In the genomic region with DNA sequence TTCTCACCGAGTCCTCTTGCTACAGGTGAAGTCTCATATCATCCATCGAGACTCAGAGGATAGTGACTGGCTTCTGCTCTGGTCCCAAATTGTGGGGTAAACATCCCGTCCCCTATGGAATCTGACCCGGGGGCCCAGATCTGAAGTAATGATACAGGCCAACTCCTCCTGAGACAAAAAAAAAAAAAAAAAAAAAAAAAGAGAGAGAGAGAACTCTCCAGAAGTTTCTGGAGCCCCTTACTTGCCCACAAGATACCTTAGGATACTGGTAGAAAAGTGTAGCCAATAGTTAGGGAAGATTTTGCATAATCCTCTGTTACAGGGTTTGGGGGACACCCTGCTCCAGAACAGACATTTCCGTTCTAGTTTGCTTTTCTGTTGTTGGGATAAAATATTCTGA, we compare ENCODE assay signal across 9 mouse cellular contexts. TPM values are rescaled to one million over a fixed set of nuclear protein-coding genes. Genes with fewer than 3 reads are reported as not detected.
DNase-seq lines count a peak whose midpoint lies in the region; ATAC-seq and TF ChIP-seq lines count a peak whose summit lies in the region.
"Had no signal": no experiment of that assay in that cellular context is flagged by ENCODE, and none has a peak within 500 bp of the region (broad histone marks: within the 10 kb centered on the region; RNA-seq: fewer than 3 reads in every experiment).

No protein-coding gene starts in this region.

- H3K9ac ChIP-seq in liver, adult 2 months (ENCODE audit: low read depth, low read length), result peak overlapping the region; percentile 41
- H3K9ac ChIP-seq in embryonic facial prominence, embryonic 15.5 days, result no peak overlapping the region
- H3K9ac ChIP-seq in neural tube, embryonic 13.5 days, result no peak overlapping the region

- H3K27ac ChIP-seq in liver, adult 2 months (replicated peaks; ENCODE audit: insufficient read depth, low read depth, low read length), result no peak overlapping the region
- no peak overlapping the region for H3K27ac ChIP-seq in embryonic facial prominence, embryonic 15.5 days (replicated peaks)
- no peak overlapping the region for H3K27ac ChIP-seq in limb, embryonic 10.5 days
- H3K27ac ChIP-seq in neural tube, embryonic 13.5 days (replicated peaks), result no peak overlapping the region

- no peak overlapping the region for H3K4me3 ChIP-seq in liver, adult 2 months (ENCODE audit: insufficient read depth, low read depth, low read length)
- H3K4me3 ChIP-seq in embryonic facial prominence, embryonic 15.5 days (replicated peaks), result 0 out of 2 replicates have a peak overlapping the region, but pooled peaks have one; percentile 44
- H3K4me3 ChIP-seq in limb, embryonic 10.5 days, result peak overlapping the region; percentile 49
- no peak overlapping the region for H3K4me3 ChIP-seq in neural tube, embryonic 13.5 days

- 45% methylated on average over 5 of the region's 5 CpGs for WGBS in liver, adult 2 months
- 23% methylated on average over 5 of the region's 5 CpGs for WGBS in embryonic facial prominence, embryonic 15.5 days
- WGBS in limb, embryonic 10.5 days, result 21% methylated on average over 5 of the region's 5 CpGs
- 24% methylated on average over 5 of the region's 5 CpGs for WGBS in neural tube, embryonic 13.5 days

- H3K36me3 ChIP-seq in liver, adult 2 months (ENCODE audit: control insufficient read depth, insufficient read depth, low read length), result no peaks in the 10 kb centered on the region
- no peaks in the 10 kb centered on the region for H3K36me3 ChIP-seq in embryonic facial prominence, embryonic 15.5 days
- no peaks in the 10 kb centered on the region for H3K36me3 ChIP-seq in limb, embryonic 10.5 days
- no peaks in the 10 kb centered on the region for H3K36me3 ChIP-seq in neural tube, embryonic 13.5 days

- peaks cover 3% of the 10 kb centered on the region for H3K4me1 ChIP-seq in liver, adult 2 months (ENCODE audit: control insufficient read depth, insufficient read depth, low read length)
- H3K4me1 ChIP-seq in embryonic facial prominence, embryonic 15.5 days, result peaks cover 19% of the 10 kb centered on the region
- peaks cover 28% of the 10 kb centered on the region for H3K4me1 ChIP-seq in limb, embryonic 10.5 days
- H3K4me1 ChIP-seq in neural tube, embryonic 13.5 days (replicated peaks), result peaks cover 27% of the 10 kb centered on the region

- no peak for ATAC-seq in embryonic facial prominence, embryonic 15.5 days (ENCODE audit: insufficient number of reproducible peaks, low FRiP score, low TSS enrichment, low read depth)
- ATAC-seq in neural tube, embryonic 13.5 days (ENCODE audit: low read depth), result no peak

- no peaks in the 10 kb centered on the region for H3K79me2 ChIP-seq in liver, adult 2 months (ENCODE audit: control insufficient read depth, insufficient read depth, low read length)

- no peak for DNase-seq in liver, adult 2 months (ENCODE audit: extremely low read depth, low read depth, low spot score)
- no peak for DNase-seq in liver
- no peak for DNase-seq in limb, embryonic 10.5 days (ENCODE audit: low spot score)
- DNase-seq in T-cell, adult 2 months (ENCODE audit: low spot score), result no peak
- no peak for DNase-seq in thymus, adult 18-20 months
- DNase-seq: cerebellum, adult 11-12 months had no signal

- H3K27me3 ChIP-seq in liver, adult 2 months (ENCODE audit: control insufficient read depth, insufficient read depth, low read length), result no peaks in the 10 kb centered on the region
- 0 out of 2 replicates have a peak, but pooled peaks cover 7% of the 10 kb centered on the region for H3K27me3 ChIP-seq in embryonic facial prominence, embryonic 15.5 days
- H3K27me3 ChIP-seq in limb, embryonic 10.5 days (ENCODE audit: low read depth, poor library complexity, severe bottlenecking), result peaks cover 63% of the 10 kb centered on the region
- H3K27me3 ChIP-seq in neural tube, embryonic 13.5 days, result peaks cover 34% of the 10 kb centered on the region

- no peaks in the 10 kb centered on the region for H3K9me3 ChIP-seq in embryonic facial prominence, embryonic 15.5 days (replicated peaks)
- no peaks in the 10 kb centered on the region for H3K9me3 ChIP-seq in limb, embryonic 10.5 days (replicated peaks)
- H3K9me3 ChIP-seq in neural tube, embryonic 13.5 days, result no peaks in the 10 kb centered on the region

- TF ChIP-seq CTCF in liver, adult 2 months (IDR thresholded peaks at IDR 0.05; ENCODE audit: low read depth, low read length), result no peak

- peak overlapping the region; percentile 87 for H3K4me2 ChIP-seq in embryonic facial prominence, embryonic 15.5 days (replicated peaks)
- peak overlapping the region; percentile 71 for H3K4me2 ChIP-seq in neural tube, embryonic 13.5 days

- no peak for TF ChIP-seq POLR2A in liver, adult 2 months (IDR thresholded peaks at IDR 0.05; ENCODE audit: extremely low read depth, insufficient read depth, low read length)

RNA-seq across cellular contexts. Expression of a gene that starts 8.1 kb away (rescaled TPM):
- not detected in 2 replicates for total RNA-seq in liver, adult 2 months (2014; rRNA removed)
- polyA plus RNA-seq in liver, adult 2 months (2012; rRNA removed), result not detected in 2 replicates
- not detected in 2 replicates for polyA plus RNA-seq in embryonic facial prominence, embryonic 15.5 days (2015; fragmentation: Nextera tagmentation; extraction: Ambion mirVana)
- not detected in 2 replicates for polyA plus RNA-seq in limb, embryonic 10.5 days (2016; fragmentation: Nextera tagmentation; extraction: Ambion mirVana)
- polyA plus RNA-seq in neural tube, embryonic 13.5 days (2015; fragmentation: Nextera tagmentation; extraction: Ambion mirVana), result not detected in 2 replicates
- total RNA-seq: gastrocnemius, postnatal 14 days had no signal

RNA-seq across cellular contexts. Expression of a gene that starts 24.6 kb away (rescaled TPM):
- 0.81 and 0.83 TPM in 2 replicates for total RNA-seq in liver, adult 2 months (2014; rRNA removed)
- 1.5 TPM in 2 replicates for polyA plus RNA-seq in liver, adult 2 months (2012; rRNA removed)
- polyA plus RNA-seq in embryonic facial prominence, embryonic 15.5 days (2015; fragmentation: Nextera tagmentation; extraction: Ambion mirVana), result 8.3 and 9.1 TPM in 2 replicates
- 4.3 and 5.8 TPM in 2 replicates for polyA plus RNA-seq in limb, embryonic 10.5 days (2016; fragmentation: Nextera tagmentation; extraction: Ambion mirVana)
- 11.6 and 11.9 TPM in 2 replicates for polyA plus RNA-seq in neural tube, embryonic 13.5 days (2015; fragmentation: Nextera tagmentation; extraction: Ambion mirVana)

RNA-seq across cellular contexts. Expression of a gene that starts 54.0 kb away (rescaled TPM):
- 352 and 363 TPM in 2 replicates for total RNA-seq in liver, adult 2 months (2014; rRNA removed)
- polyA plus RNA-seq in liver, adult 2 months (2012; rRNA removed), result 145 and 230 TPM in 2 replicates
- 3.7 and 4.2 TPM in 2 replicates for polyA plus RNA-seq in embryonic facial prominence, embryonic 15.5 days (2015; fragmentation: Nextera tagmentation; extraction: Ambion mirVana)
- polyA plus RNA-seq in limb, embryonic 10.5 days (2016; fragmentation: Nextera tagmentation; extraction: Ambion mirVana), result 0.30 and 0.73 TPM in 2 replicates
- polyA plus RNA-seq in neural tube, embryonic 13.5 days (2015; fragmentation: Nextera tagmentation; extraction: Ambion mirVana), result 0.34 and 1.2 TPM in 2 replicates

Comparison
In these comparisons a context has a peak if more than half of its experiments do, and no peak if none do; other contexts are left out.
1. H3K4me3 ChIP-seq: peak in embryonic facial prominence, embryonic 15.5 days (single experiment) and limb, embryonic 10.5 days (single experiment); none in liver, adult 2 months (single experiment) and neural tube, embryonic 13.5 days (single experiment).
2. RNA of a gene that starts 54.0 kb away (polyA plus RNA-seq): 145 to 230 TPM in liver, adult 2 months; 3.7 to 4.2 TPM in embryonic facial prominence, embryonic 15.5 days, 0.34 to 1.2 TPM in neural tube, embryonic 13.5 days and 0.30 to 0.73 TPM in limb, embryonic 10.5 days; every median in the first group is over 10 times any median in the second.